Mouse (Mus musculus) neural tube, embryonic 13.5 days (tissue): ENCODE data around the gene Nol3. TPM values are rescaled to one million over a fixed set of nuclear protein-coding genes. Genes with fewer than 3 reads are reported as not detected.

Source experiments
- ATAC-seq: fragments of 200-750 bp; cut with Nextera tagmentation; 2 replicates; pipeline ENCODE4 v1.8.0; 2017; ENCODE audit warnings: low read depth, mild to moderate bottlenecking, moderate TSS enrichment, moderate library complexity
- H3K27ac ChIP-seq: fragments of 300-500 bp; sonication (generic); replicated peaks from 2 replicates; pipeline ENCODE4 v1.5.1; 2015; ENCODE audit warnings: moderate library complexity, mild to moderate bottlenecking, inconsistent platforms
- H3K27me3 ChIP-seq: fragments of 300-500 bp; sonication (generic); 2 replicates; pipeline ENCODE4 v1.6.1; 2015; ENCODE audit warnings: mild to moderate bottlenecking, inconsistent platforms
- H3K36me3 ChIP-seq: fragments of 300-500 bp; sonication (generic); 2 replicates; pipeline ENCODE4 v1.6.1; 2015; ENCODE audit warnings: mild to moderate bottlenecking, inconsistent platforms
- H3K4me1 ChIP-seq: fragments of 300-500 bp; sonication (generic); replicated peaks from 2 replicates; pipeline ENCODE4 v1.6.1; 2015; ENCODE audit warnings: inconsistent platforms
- H3K4me2 ChIP-seq: fragments of 300-500 bp; sonication (generic); 2 replicates; pipeline ENCODE4 v1.6.1; 2015; ENCODE audit warnings: inconsistent platforms, mild to moderate bottlenecking, moderate library complexity
- H3K4me3 ChIP-seq: fragments of 300-500 bp; sonication (generic); 2 replicates; pipeline ENCODE4 v1.5.1; 2015; ENCODE audit warnings: mild to moderate bottlenecking, inconsistent platforms
- H3K9ac ChIP-seq: fragments of 300-500 bp; sonication (generic); 2 replicates; pipeline ENCODE4 v1.6.1; 2015; ENCODE audit warnings: moderate library complexity, mild to moderate bottlenecking, inconsistent platforms
- H3K9me3 ChIP-seq: fragments of 300-500 bp; sonication (generic); 2 replicates; pipeline ENCODE4 v1.6.1; 2016; ENCODE audit warnings: inconsistent platforms
- WGBS: fragments of 180-500 bp; shearing (Covaris S2); methylation state at CpG from one replicate; pipeline ENCODE4 v1.1.7; 2015; 5-methylcytosine and 5-hydroxymethylcytosine counted together
- polyA plus RNA-seq: library from polyadenylated mRNA; unstranded; fragments of >200 nt; fragmentation: Nextera tagmentation; extraction: Ambion mirVana; gene quantifications from 2 replicates; pipeline ENCODE4 v1.2.1, GENCODE M21; 2015

The Nol3 gene
- polyA plus RNA-seq, 1 experiment from 2014 or later = 6.9 TPM

DNA sequence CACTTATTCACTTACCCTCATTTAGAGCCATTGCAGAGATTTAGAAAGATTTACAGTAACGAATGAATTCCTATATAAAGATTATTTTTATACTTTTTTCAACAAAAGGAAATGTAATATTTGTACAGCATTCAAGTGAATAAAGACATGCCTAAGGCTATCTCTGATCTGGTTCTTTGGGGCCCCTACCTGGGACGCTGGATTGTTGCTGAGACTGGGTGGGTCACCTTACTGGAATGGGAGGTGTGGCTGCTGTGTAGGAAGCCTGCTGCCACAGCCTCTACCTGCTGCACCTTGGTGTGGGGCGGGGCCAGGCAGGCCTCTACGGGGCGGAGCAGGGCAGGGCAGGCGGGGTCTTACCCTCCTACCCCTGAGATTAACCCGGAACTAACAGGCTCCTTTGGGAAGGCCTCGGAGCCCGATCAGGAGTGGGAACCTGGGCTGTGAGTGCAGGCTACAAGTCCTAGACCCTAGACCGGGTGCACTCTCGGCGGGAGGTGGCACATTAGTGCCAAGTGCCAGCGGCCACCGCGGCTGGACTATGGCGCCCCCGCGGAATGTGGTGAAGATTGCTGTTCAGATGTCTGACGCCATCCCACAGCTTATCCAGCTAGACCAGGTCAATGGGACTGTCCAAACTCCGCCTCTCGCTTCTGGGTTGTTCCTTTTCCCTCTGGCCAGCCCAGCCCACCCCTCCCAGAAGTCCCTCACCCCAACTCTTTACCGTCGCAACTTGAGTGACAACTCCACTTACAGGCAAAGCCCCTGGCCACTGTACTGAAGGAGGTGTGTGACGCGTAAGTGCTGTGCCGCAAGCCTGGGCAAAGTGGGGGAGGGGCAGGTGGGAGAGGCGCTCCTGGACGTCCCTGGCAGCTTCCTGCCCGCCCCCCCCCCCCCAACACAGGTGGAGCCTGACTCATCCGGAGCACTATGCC is 29.5 kb downstream of the Nol3 start, which contains the start of gene Elmo3:
TSS of gene Elmo3 (plus strand) at position 391 of the 935 bp plus-strand sequence.
- Histone ChIP-seq H3K27ac (peak within 1 kb of the TSS; percentile 61), H3K9me3 (no peaks in the 10 kb centered on the region), H3K36me3 (peaks cover 85% of the 10 kb centered on the region)

DNA sequence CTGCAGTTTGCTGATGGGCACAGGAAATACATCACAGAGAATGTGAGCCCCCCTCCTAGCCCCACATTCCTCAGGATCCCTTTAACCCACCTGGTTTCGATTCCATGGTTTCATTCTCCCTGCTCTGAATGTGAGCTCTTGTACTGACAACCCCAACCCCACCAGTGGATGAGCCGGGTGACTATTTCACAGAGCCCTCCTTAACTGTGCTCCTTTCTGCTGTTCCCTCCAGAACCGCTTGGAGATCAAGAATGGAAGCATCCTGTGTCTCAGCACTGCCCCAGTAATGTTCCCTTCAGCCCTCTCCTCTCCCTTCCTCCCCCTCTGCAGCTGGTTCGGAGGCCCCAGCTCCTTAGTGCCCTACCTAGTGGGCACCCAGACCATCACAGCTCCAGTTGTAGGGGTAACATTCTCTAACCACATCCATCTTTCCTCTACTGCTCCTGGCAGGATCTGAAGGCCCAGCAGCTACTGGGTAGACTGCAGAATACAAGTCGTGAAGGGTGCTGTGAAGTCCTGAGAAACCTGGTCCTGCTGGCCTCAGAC is 30.3 kb downstream of the Nol3 start:
- H3K9ac ChIP-seq = peak overlapping the region; percentile 54
- peak; percentile 2; the same call in 1 of the 2 replicates for ATAC-seq
- 52% methylated on average over 5 of the region's 5 CpGs for WGBS

More for the DNA sequence above, 29.5 kb downstream of the Nol3 start, which contains the start of gene Elmo3:
- 11% methylated on average over 30 of the region's 30 CpGs for WGBS
- peak; percentile 37 for ATAC-seq
- peak within 1 kb of the TSS; percentile 54 for H3K9ac ChIP-seq
- H3K4me1 ChIP-seq = peaks cover 22% of the 10 kb centered on the region
- H3K4me3 ChIP-seq = peak within 1 kb of the TSS; percentile 17; the same call in 1 of the 2 replicates
- H3K4me2 ChIP-seq = peak within 1 kb of the TSS; percentile 47
- no peaks in the 10 kb centered on the region for H3K27me3 ChIP-seq

DNA sequence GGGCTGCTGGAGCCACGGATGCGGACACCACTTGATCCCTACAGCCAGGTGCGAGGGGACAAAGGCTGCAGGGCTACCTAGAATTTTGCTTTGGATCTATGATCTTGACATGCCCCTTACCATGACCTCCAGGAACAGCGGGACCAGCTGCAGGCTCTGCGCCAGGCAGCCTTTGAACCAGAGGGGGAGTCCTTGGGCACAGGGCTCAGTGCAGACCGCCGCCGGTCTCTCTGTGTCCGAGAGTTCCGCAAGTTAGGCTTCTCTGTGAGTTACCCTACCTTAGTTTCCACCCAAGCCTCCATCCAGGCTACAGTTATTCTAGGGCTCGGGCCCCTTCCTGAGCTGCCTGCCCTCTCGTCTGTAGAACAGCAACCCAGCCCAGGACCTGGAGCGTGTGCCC is 31.7 kb downstream of the Nol3 start:
- H3K27ac ChIP-seq = no peak overlapping the region
- no peak for ATAC-seq
- H3K36me3 ChIP-seq = peaks cover 84% of the 10 kb centered on the region
- H3K9ac ChIP-seq = no peak overlapping the region
- H3K9me3 ChIP-seq = no peaks in the 10 kb centered on the region
- 93% methylated on average over 13 of the region's 13 CpGs for WGBS
- H3K27me3 ChIP-seq = no peaks in the 10 kb centered on the region
- peaks cover 22% of the 10 kb centered on the region for H3K4me1 ChIP-seq
- no peak overlapping the region for H3K4me2 ChIP-seq
- no peak overlapping the region for H3K4me3 ChIP-seq

More for the DNA sequence above, 30.3 kb downstream of the Nol3 start:
- no peaks in the 10 kb centered on the region for H3K9me3 ChIP-seq
- H3K27ac ChIP-seq = peak overlapping the region; percentile 61; the same call in 1 of the 2 replicates
- H3K36me3 ChIP-seq = peaks cover 83% of the 10 kb centered on the region
- peak overlapping the region; percentile 17; the same call in 1 of the 2 replicates for H3K4me3 ChIP-seq
- H3K27me3 ChIP-seq = no peaks in the 10 kb centered on the region
- H3K4me2 ChIP-seq = peak overlapping the region; percentile 47
- peaks cover 22% of the 10 kb centered on the region for H3K4me1 ChIP-seq

DNA sequence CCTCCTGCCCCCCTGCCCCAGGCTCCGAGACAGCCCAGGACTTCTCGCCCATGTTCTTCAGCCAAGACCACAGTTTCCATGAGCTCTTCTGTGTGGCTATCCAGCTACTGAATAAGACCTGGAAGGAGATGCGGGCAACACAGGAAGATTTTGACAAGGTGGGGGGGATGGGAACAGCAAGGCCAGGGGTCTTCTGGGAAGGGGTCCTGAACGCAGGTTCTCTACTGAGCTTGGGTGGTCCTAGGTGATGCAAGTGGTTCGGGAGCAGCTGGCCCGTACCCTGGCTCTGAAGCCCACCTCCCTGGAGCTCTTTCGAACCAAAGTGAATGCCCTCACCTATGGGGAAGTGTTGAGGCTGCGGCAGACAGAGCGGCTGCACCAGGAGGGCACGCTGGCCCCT is 32.5 kb downstream of the Nol3 start:
- H3K4me2 ChIP-seq = no peak overlapping the region
- no peak overlapping the region for H3K4me3 ChIP-seq
- H3K27ac ChIP-seq = no peak overlapping the region
- H3K4me1 ChIP-seq = peaks cover 22% of the 10 kb centered on the region
- no peaks in the 10 kb centered on the region for H3K9me3 ChIP-seq
- no peak overlapping the region for H3K9ac ChIP-seq
- H3K36me3 ChIP-seq = peaks cover 84% of the 10 kb centered on the region
- WGBS = 97% methylated on average over 10 of the region's 10 CpGs
- no peaks in the 10 kb centered on the region for H3K27me3 ChIP-seq
- no peak for ATAC-seq

DNA sequence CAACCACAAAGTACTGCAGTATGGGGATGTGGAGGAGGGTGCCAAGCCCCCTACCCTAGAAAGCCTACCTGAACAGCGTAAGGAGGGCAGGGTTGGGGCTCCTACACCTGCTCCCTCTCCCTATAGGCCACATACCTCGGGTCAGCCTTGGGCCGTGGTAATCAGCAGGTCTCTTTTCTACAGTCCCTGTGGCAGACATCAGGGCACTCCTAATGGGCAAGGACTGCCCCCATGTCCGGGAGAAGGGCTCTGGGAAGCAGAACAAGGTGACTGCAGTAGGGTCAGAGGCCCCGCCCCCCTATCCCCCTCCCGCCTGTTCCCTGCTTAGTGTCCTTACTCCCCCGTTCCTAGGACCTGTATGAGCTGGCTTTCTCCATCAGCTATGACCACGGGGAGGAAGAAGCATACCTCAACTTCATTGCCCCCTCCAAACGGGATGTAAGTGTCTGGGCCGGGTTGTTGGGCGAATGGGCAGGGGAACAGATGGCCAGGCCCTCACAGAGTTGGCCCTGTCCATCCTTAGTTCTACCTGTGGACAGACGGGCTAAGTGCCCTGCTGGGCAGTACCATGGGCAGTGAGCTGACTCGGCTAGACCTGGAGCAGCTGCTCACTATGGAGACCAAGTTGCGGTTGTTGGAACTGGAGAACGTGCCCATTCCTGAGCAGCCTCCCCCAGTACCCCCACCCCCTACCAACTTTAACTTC is 33.4 kb downstream of the Nol3 start:
- no peaks in the 10 kb centered on the region for H3K27me3 ChIP-seq
- peaks cover 21% of the 10 kb centered on the region for H3K4me1 ChIP-seq
- no peak overlapping the region for H3K27ac ChIP-seq
- H3K9ac ChIP-seq = no peak overlapping the region
- no peaks in the 10 kb centered on the region for H3K9me3 ChIP-seq
- H3K4me2 ChIP-seq = no peak overlapping the region
- no peak for ATAC-seq
- H3K36me3 ChIP-seq = peaks cover 84% of the 10 kb centered on the region
- no peak overlapping the region for H3K4me3 ChIP-seq
- 82% methylated on average over 15 of the region's 15 CpGs for WGBS

DNA sequence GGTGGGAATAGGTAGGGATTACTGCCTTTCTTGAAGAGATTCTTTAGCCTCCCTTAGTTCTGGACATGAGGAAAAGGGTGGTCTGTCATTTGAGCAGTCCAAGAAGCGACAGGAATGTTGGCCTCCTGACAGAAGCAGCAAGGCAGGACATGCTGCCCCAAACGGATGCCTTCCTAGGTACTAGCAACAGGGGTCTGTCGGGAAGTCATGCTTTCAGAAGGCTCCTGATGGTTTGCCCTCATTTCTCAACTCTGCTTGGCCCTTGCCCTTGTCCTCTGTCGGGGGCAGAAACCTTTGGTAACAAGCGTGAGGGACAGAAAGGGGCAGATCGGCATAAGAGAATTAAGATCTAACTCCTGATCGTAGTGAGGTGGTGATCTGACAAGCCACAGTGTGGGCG is 34.2 kb downstream of the Nol3 start:
- no peaks in the 10 kb centered on the region for H3K27me3 ChIP-seq
- no peak overlapping the region for H3K4me3 ChIP-seq
- 92% methylated on average over 8 of the region's 8 CpGs for WGBS
- H3K4me2 ChIP-seq = no peak overlapping the region
- peaks cover 86% of the 10 kb centered on the region for H3K36me3 ChIP-seq
- H3K27ac ChIP-seq = no peak overlapping the region
- H3K9me3 ChIP-seq = no peaks in the 10 kb centered on the region
- no peak for ATAC-seq
- peaks cover 14% of the 10 kb centered on the region for H3K4me1 ChIP-seq
- H3K9ac ChIP-seq = no peak overlapping the region

- ATAC-seq = no peak
- H3K27ac ChIP-seq = no peak overlapping the region
- H3K9me3 ChIP-seq = no peaks in the 10 kb centered on the region
- H3K36me3 ChIP-seq = peaks cover 96% of the 10 kb centered on the region
- no peaks in the 10 kb centered on the region for H3K4me1 ChIP-seq
- H3K4me3 ChIP-seq = no peak overlapping the region
- H3K27me3 ChIP-seq = no peaks in the 10 kb centered on the region
- H3K4me2 ChIP-seq = no peak overlapping the region
- H3K9ac ChIP-seq = no peak overlapping the region
- 96% methylated on average over 1 of the region's 1 CpGs for WGBS
Observed at GRCm38 (mm10) chr8:105311718-105312117, 35.8 kb downstream of the Nol3 start.

DNA sequence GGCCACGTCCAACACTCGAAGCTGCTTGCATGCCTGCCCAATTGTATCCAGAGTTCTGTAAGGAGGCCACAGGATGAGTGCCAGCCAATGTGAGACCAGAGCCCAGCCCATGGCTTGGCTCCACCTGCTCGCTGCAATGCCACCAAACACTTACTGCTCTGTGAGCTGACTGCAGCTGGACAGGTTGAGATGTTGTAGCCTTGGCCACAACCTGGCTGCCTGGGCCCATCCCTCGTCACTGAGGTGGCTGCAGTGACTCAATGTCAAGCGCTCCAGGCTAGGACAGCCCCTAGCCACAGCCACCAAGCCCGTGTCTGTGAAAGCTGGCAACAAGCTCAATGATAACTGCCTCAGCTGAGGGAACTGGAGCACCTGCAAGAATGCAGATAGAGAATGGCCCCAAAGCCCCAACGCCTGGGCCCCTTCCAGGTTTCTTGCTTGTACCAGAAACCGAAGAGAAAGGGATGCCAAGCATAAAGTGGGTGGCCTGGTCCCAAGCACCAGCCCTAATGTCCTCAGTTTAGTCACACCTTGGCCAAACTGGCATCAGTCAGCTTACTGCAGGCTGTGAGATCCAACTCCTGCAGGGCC is 37.0 kb downstream of the Nol3 start:
- 88% methylated on average over 8 of the region's 8 CpGs for WGBS
- H3K9ac ChIP-seq = no peak overlapping the region
- no peak overlapping the region for H3K4me2 ChIP-seq
- no peak overlapping the region for H3K4me3 ChIP-seq
- no peaks in the 10 kb centered on the region for H3K9me3 ChIP-seq
- ATAC-seq = no peak
- H3K36me3 ChIP-seq = peaks cover 93% of the 10 kb centered on the region
- H3K27me3 ChIP-seq = no peaks in the 10 kb centered on the region
- H3K27ac ChIP-seq = no peak overlapping the region
- H3K4me1 ChIP-seq = no peaks in the 10 kb centered on the region

DNA sequence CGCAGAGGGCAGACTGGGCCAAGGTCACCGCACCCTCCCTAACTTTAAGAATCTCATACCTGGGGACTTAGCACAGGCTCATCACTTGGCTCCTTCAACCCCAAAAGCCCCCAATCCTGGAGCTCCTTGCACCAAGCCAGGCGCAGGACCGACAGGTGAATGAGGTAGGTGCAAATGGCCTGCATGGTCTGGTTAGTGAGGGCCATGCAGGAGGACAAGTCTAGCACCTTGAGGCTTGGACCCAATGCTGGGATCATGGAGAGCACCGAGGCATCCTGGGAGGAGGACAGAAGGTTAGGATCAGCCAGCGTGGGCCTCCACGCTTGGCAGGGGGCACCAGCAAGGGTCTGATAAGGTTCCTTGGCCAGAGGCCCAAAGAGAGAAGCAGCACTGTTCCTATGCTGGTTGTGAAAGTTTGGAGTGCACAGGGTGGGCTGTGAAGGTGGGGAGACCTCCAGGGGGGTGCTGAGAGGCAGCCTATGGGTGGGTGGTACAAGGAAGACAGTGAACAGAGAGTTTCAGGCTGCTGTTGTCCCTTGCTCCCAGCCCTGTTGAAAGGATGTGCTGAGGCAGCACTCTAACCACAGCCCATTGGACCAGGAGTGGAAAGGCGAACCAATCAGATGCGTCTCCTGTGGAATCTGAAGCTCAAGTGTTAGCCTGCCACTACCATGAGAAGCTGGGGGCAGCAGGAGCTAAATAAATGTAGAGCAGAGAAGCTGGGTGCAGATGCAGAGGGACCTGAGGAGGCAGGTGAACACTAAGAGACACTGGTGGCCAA is 37.9 kb downstream of the Nol3 start:
- Histone ChIP-seq H3K4me3 (no peak overlapping the region), H3K27me3 (no peaks in the 10 kb centered on the region), H3K4me2 (no peak overlapping the region), H3K9ac (no peak overlapping the region), H3K4me1 (no peaks in the 10 kb centered on the region), H3K36me3 (peaks cover 93% of the 10 kb centered on the region), H3K27ac (no peak overlapping the region), H3K9me3 (no peaks in the 10 kb centered on the region)
- WGBS = 81% methylated on average over 9 of the region's 9 CpGs
- ATAC-seq = 0 out of 2 replicates have a peak, but pooled peaks have one; percentile 34

- Histone ChIP-seq H3K9ac (no peak overlapping the region), H3K4me1 (no peaks in the 10 kb centered on the region), H3K9me3 (no peaks in the 10 kb centered on the region), H3K4me3 (no peak overlapping the region), H3K27me3 (no peaks in the 10 kb centered on the region), H3K36me3 (peaks cover 95% of the 10 kb centered on the region), H3K4me2 (no peak overlapping the region), H3K27ac (no peak overlapping the region)
- no peak for ATAC-seq
- 92% methylated on average over 18 of the region's 18 CpGs for WGBS
Observed at GRCm38 (mm10) chr8:105315073-105315769, 39.3 kb downstream of the Nol3 start.

DNA sequence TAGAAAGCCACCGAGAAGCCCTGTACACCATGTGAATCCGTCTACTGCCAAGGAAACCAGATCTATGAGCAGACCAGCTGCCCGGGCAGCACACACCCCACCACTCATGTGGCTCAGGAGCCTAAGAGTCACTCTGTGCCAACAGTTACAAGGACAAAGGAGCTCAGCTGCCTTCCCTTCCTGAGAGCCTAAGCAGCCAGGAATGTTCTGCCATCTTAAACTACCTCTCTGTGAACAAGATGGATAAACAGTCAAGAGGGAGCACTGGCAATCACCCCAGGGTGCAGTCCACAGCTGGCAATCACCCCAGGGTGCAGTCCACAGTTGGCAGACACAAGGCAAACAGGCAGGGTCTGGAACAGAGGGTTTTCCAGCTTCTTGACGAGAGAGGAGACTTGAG is 42.0 kb downstream of the Nol3 start:
- no peaks in the 10 kb centered on the region for H3K9me3 ChIP-seq
- H3K27me3 ChIP-seq = no peaks in the 10 kb centered on the region
- H3K27ac ChIP-seq = no peak overlapping the region
- H3K4me1 ChIP-seq = no peaks in the 10 kb centered on the region
- 81% methylated on average over 4 of the region's 4 CpGs for WGBS
- H3K4me2 ChIP-seq = no peak overlapping the region
- ATAC-seq = no peak
- H3K36me3 ChIP-seq = peaks cover 80% of the 10 kb centered on the region
- peak overlapping the region; percentile 22; the same call in 1 of the 2 replicates for H3K9ac ChIP-seq
- H3K4me3 ChIP-seq = no peak overlapping the region
